Mouse (Mus musculus) spleen, postnatal 14 days (tissue): ENCODE results near the gene Fyb2.

Experiments
- DNase-seq, 2 experiments: peaks; one replicate each; pipeline ENCODE4 v3.0.0; 2021 to 2022; ENCODE audit warnings: low spot score in 2 of 2

The Fyb2 gene

DNA sequence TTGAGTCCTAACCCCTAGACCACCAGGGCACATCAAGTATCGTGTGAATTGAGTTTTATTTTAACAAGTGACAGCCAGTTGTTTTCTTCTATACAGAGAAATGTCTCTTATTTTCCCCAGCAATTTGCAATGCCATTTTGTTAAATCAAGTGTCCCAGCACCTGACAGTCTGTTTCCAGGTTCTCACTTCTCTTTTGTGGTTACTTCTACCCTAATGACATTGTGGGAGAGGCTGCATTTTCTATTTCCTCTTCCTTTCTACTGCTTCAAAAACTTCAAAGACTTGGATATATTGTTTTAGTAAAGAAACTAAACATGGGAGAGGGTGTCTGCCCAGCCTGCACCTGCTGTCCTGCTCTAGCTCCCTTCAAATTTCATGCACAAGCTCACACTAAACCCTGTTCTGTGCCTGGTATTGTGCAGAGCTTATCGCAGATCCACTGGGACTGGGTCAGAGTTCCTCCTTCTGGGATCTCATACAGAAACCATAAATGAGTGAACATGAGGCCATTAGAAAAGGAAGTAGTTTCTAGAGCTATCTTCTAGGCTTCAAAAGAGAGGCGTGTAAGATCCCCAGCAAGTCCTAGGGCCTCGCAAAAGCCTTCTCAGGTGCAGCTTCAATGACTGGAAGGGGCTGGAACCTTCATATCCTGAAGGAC, 94.2 kb downstream of the Fyb2 start:
- DNase-seq: no peak

GRCm38 (mm10) chr4:105013718-105014117, 100.5 kb downstream of the Fyb2 start:
- DNase-seq: no peak

DNA sequence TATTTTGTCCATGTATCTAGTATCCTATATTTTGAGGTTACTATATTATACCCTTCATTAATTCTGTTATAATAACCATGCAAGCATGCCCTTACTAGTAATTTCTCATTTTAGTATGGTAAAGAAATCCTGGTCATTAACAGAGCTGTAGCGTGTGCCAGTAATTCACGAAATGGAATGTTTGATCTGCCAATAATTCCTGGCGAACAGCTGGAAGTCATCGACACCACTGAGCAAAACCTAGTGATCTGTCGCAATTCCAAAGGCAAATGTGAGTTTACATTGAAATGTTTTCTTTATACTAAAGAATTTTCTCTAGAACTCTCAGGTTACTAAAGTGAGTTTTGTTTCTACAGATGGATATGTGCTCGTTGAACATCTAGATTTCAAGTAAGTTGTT, 102.2 kb downstream of the Fyb2 start:
- DNase-seq: no peak

DNA sequence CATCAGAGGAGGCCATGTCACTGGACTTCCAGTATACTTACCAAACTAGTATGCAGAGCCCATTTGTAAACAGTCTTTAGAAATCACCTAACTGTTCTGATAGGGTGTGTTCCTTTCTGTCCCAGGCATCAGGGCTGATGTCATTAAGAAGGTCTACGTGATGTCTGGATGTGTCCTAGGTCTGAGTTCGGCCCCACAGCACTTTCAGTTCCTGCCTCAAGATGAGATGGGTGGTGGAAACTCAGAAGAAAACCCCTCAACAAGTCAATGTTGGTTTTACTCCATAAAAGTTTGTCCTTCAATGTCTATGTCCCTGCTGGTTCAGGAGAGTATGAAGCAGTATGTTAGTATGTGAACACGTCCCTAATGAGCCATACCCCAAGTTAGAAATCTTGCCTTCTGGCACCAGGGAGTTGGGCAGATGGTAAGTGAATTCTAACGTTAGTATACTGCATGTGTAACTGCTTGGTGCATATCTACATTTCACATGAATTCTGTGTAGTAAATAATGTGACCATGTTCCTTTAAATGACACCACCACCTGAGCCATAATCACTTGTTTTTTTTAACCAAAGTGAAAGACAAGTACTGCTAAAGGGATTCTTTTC, 102.9 kb downstream of the Fyb2 start:
- DNase-seq: no peak

DNA sequence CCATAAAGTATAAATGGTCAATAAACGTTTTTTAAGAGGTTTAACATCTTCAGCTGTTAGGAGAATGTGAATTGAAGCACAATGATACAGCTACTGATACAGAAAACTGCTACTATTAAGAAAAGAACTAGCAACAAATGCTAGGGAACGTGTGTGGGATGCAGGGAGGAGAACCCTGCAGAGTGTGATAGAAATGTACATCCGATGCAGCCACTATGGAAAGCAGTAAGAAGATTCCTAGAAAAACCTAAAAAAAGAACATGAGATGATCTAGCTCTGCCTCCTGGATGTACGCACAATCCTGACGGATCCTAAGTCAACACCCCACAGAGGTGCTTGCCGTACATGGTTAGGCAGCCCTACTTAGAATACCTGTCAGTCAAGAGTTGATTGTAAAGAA, 114.0 kb downstream of the Fyb2 start:
- no peak for DNase-seq

GRCm38 (mm10) chr4:105031104-105031503, 117.8 kb downstream of the Fyb2 start:
- no peak for DNase-seq

DNA sequence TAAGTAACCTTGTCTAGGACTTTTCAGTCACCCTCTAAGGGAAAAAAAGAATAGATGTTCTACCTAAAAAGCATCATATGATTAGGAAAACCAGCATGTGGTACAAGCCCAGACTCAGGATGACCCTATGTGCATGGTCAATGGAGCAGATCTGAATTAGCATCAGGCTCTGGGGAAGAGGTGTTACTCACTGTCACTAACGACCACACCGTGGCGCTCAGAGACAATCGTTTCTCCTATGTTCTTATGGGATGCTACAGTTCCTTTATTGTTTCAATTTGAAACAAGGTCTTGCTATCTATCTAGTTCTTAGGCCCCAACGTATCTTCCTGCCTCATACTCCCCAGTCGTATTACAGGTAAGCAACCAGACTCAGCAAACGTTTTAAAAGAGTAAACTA, 119.9 kb downstream of the Fyb2 start:
- no peak for DNase-seq

GRCm38 (mm10) chr4:105034259-105034658, 121.0 kb downstream of the Fyb2 start:
- DNase-seq: no peak

DNA sequence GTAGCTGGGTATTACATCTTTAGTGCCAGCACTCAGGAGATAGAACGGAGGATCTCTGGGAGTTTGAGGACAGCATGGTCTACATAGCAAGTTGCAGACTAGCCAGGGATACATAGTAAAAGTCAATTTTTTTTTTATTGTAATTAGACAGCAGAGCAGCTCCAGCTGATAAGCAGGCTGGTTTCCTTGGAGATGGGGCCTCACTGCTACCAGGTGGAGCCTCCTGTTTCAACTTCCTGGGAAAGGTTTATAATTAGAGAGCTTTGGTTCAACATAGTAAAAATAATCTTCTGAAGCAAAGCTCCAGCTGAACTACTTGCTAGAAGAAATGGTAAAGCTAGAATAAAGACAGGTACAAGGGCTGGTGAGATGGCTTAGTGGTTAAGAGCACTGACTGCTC, 136.8 kb downstream of the Fyb2 start:
- DNase-seq: no peak

GRCm38 (mm10) chr4:105051291-105051690, 138.0 kb downstream of the Fyb2 start:
- DNase-seq: no peak
